Mouse (Mus musculus): Measurements from ENCODE around the gene Hoxc13.

Gene Hoxc13

GRCm38 (mm10) chr15:102937036-102937666, 16.2 kb downstream of the Hoxc13 start:
- no peak for DNase-seq

DNA sequence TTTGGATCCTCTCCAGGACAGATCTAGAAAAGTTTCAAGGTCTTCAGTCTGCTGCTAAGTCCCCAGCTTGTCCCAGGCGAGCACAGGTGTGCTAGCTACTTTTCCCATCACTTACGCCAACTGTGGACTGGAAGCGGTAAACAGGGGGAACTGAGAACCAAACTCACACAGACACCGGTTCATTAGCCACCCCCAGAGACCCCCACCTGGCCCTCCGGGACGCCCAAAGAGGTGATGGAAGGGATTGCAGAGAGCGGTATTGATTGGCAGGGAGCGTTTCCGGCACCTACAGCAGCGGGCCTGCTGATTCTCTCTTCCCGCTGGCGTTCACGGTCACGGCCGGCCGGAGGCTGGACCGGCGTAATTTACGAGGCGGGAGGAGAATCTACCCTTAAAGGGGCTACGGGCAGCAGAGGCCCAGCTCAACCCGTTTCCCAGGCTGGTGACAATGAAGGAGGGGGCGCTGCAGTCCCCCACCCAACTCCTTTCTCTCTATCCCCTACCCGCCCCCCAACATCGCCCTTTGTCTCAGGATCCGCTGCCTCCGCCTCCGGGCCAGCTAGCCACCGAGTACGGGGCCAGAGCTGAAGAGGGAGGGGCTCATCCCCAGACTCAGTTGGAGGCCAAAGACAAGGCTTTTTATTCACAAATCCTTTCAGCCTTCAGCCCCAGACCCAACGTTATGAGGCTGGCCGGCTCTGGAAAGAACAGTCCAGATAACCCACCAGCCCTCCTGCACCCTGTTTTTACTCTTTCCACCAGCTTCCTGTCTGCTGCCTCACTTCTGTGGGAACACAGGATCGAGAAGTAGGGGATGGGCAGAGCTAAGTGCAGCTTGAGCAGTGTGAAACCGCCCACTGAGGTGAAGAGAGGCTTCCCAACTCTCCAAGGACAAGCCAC, 18.6 kb downstream of the Hoxc13 start:
- no peak for DNase-seq

DNA sequence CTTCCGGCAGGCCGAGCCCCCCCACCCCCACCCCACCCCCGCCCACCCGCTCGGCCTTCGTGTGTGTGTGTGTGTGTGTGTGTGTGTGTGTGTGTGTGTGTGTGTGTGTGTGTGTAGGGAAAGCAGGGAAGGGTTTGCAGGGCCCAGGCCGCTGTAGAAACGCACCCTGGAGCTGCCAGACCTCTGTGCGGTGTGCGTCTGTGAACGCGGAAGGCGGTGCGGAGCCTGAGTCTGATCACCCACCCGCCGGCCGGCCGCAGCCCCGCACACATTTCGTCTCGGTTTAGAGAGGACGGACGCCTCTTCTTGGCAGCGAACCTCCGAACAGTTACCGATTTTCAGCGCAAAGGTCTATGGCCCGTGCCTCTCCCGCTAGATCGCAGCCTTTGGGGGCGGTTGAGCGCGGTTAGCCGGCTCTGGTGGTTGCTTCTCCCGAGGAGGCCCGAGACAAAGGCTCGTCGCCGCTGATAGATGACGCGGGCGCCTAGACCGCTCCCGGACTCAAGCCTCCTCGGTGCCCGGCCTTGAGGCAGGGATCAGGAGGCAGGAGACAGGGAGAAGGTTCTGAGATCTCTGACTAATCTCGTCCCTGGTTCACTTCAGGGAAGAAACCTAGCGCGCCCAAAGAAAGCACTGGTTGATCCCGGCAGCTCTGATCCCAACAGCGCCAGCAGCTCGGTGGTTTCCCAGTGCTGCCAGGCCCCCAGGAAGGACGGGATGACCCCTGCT, 22.0 kb downstream of the Hoxc13 start:
- DNase-seq, result no peak

GRCm38 (mm10) chr15:102943468-102943813, 22.5 kb downstream of the Hoxc13 start:
- DNase-seq, result no peak

DNA sequence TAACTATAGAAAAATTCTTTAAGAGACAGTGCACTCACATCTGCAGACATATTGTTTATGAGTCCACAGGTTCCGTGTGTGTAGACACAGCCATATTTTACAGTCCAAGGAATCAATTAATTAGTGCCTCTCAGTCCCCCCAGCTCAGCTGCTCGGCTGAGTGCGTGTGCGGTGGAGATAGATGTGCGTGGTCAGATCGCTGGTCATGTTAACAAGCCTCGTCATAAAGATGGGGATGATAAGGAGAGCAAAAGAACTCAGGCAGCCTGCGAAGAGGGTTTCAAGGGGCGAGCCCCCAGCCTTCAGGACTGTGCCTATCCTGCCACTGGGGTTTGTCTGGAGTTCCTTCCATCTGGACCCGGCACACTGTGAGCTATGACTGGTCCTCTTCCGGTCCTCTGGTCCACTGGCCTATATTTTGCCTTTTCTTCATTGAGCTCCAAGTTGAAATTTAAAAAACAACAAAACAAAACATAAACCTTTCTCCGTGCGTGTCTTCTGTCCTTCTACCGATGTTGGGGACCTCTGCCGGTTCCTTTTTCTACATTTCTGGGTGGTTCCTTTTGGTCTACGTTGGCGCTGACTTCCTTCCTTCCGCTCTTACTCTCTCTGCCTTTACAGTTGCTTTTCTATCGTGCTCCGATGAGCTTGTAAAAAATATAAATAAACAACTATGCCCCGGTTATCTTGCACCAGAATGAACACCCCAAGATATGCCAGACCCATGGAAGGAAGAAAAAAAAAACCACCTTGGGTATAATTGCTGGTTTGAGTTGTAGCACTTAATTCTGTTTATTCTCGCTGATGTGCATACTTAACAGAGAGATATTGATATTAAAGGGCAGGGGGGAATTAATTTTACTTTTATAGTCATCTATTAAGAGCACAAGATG, 24.5 kb downstream of the Hoxc13 start:
- DNase-seq, result no peak

GRCm38 (mm10) chr15:102947276-102947675, 26.4 kb downstream of the Hoxc13 start:
- no peak for DNase-seq

- no peak for DNase-seq
These were observed 27.9 kb downstream of the Hoxc13 start for GRCm38 (mm10) chr15:102948842-102949241.

DNA sequence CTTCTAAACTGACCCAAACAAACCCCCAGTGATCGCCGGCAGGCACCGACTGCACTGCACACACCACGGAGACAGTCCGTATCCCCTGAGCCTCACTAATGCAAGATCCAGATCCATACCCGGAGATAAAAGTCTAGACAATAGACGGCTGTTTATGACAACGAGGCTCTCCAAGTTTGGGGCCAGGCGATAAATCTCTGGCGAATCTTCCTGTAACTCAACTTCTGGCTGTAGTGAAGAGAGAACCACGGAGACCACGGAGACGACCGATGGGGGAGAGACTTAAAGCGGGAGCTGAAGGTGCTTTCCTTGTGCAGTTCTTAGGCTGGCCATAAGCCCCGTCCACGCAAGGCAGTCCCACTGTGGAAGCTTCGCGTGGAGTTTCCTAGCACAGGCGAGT, 28.8 kb downstream of the Hoxc13 start:
- no peak for DNase-seq

GRCm38 (mm10) chr15:102950877-102951276, 30.0 kb downstream of the Hoxc13 start:
- no peak for DNase-seq

GRCm38 (mm10) chr15:102953561-102953960, 32.7 kb downstream of the Hoxc13 start:
- DNase-seq, result no peak

DNA sequence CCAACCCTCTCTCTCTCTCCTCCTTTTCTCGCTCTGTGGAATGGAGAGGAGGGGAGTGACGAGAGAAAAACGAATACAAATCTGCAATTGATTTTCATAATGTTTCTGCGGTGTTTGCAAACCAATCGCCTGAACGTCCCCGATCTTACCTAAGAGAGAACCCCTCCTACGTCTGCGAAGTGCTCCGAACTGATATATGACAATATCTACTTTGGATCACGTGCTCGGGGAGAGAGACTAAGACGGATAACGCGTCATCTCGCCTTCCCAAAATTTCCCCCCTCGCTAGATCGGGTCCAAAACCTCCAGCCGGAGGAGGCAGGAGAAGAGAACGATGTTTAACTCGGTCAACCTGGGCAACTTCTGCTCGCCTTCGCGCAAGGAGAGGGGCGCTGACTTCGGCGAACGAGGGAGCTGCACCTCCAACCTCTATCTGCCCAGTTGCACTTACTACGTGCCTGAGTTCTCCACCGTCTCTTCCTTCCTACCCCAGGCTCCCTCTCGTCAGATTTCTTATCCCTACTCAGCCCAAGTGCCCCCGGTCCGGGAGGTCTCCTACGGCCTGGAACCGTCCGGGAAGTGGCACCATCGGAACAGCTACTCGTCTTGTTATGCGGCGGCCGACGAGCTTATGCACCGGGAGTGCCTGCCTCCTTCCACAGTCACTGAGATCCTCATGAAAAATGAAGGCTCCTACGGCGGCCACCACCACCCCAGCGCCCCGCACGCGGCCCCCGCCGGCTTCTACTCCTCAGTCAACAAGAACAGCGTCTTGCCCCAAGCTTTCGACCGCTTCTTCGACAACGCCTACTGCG, 33.5 kb downstream of the Hoxc13 start, which contains the start of gene Hoxc11:
Gene Hoxc11, plus strand, starts transcription at position 236 of the 815 bp plus-strand sequence.
- DNase-seq, result no peak

GRCm38 (mm10) chr15:102955007-102955382, 34.1 kb downstream of the Hoxc13 start:
- no peak for DNase-seq

- DNase-seq, result no peak
These were observed 35.1 kb downstream of the Hoxc13 start for GRCm38 (mm10) chr15:102955833-102956640.

DNA sequence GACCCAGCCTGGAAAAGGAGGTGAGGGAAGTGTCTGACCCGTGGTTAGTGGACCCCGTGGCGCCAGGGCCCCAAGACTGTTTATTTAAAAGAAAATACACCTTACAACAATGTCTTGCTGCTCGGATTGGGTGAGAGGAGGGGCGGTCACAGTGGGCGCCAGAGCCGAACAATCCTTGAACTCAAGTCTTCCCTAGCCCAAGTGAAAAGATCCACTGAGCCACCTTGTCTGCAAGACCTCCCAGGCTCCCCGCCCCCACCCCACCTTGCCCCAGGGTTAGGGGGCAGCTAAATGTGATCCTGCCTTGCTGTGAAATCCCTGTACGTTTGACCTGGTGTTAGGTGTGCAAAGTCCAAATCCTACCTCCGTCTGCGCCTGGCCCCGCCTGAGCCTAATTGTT, 36.0 kb downstream of the Hoxc13 start:
- no peak for DNase-seq

- DNase-seq, result no peak
These were observed 38.8 kb downstream of the Hoxc13 start for GRCm38 (mm10) chr15:102959663-102960191.

- no peak for DNase-seq
These were observed 40.8 kb downstream of the Hoxc13 start for GRCm38 (mm10) chr15:102961728-102962127.

DNA sequence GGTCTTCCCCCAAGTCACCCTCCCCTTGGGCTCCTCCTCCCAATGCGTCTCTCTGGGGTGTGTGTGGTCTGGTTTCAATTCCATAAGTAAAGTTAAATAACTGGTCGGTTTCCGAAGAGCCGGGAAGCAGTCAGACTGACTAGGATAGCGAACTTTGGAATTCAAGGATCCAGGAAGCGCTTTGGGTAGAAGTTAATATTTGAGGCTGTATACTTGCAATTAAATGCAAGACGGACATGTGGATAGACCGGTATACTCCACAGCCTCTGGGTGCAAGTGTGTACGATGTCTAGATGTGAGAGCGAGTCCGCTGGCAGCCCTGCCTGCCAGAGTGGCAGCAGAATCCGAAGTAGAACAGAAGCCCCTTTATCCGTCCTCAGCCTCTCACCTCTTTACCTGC, 41.6 kb downstream of the Hoxc13 start:
- no peak for DNase-seq

DNA sequence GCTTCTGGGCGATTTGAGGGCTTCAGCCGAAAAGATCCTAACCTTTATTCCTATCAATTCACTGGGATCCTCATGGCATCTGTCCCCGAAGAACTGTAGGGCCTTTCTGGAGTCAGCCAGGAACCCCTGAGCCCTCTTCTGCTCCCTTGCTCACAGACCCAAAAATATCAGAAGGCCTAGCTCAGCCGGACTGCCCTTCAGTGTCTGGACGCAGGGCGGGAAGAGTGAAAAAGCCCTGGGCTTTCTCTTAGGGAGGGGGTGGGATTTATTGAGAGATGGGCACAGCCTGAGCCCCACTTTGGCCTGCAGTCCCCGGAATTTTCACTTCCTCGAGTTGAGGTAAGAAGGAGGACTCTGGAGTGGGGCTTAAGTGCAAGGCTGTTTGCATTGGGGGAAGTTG, 42.4 kb downstream of the Hoxc13 start:
- no peak for DNase-seq

- no peak for DNase-seq
These were observed 43.1 kb downstream of the Hoxc13 start for GRCm38 (mm10) chr15:102963671-102964640.

Measured in spleen, adult 18-20 months (tissue).